Mouse (Mus musculus): Measurements from ENCODE around the gene Scarf1. TPM values are rescaled to one million over a fixed set of nuclear protein-coding genes. Genes with fewer than 3 reads are reported as not detected.
A peak's percentile ranks its signal among the peaks of the same experiment; 100 is the strongest.

Gene Scarf1
- total RNA-seq, 1 experiment from 2014 or later = 12.2 TPM

- ATAC-seq (replicated peaks in 1 of 2; ENCODE audit: insufficient read depth in 1 of 2, low FRiP score in 2 of 2, low TSS enrichment in 1 of 2, low read depth in 1 of 2, poor library complexity in 2 of 2, severe bottlenecking in 2 of 2) = no peak
These were observed 55.6 kb downstream of the Scarf1 start for GRCm38 (mm10) chr11:75568962-75569361.

- no peak for ATAC-seq (replicated peaks in 1 of 2; ENCODE audit: insufficient read depth in 1 of 2, low FRiP score in 2 of 2, low TSS enrichment in 1 of 2, low read depth in 1 of 2, poor library complexity in 2 of 2, severe bottlenecking in 2 of 2)
These were observed 57.2 kb downstream of the Scarf1 start for GRCm38 (mm10) chr11:75570375-75571125.

DNA sequence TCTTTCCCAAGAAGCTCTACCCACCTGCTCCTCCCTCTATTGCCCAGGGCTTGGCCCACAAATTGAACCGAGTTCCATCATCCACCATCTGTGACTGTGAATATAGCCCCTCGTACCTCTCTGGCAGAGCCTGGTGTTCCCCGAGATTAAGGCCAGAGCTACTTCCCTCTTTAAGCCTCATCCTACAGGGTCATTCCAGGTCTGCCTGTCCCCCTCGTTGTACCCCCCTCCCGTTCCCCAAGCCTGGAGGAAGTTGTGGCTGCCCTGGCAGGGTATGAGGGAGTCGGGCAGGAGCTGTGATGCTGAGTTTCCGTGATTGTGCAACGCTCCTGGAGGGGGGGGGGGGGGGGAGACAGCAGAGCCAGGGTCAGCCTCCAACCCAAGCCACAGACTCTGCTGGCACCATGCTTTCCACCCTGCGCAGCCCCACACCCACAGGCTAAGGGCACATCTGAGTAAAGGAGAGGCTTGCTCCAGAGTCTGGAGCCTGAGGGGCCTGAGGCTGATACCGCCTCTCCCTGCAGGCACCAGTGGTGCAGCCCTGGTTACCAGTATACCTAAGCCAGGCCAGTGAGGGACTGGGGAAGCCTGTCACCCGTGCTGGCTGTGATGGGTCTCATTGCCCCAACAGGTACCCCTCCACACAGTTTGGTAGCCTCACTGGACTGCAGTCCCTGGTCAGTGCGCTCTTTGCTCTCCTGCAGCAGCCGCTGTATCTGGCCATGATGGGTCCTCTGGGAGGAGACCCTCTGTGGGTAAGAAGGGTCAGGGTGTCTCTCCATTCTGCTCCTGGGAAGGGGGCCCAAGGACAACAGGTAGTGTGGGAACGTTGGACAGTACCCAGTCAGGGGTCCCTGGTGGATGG lies 58.0 kb downstream of the Scarf1 start:
- ATAC-seq (replicated peaks in 1 of 2; ENCODE audit: insufficient read depth in 1 of 2, low FRiP score in 2 of 2, low TSS enrichment in 1 of 2, low read depth in 1 of 2, poor library complexity in 2 of 2, severe bottlenecking in 2 of 2) = peak; percentile 70

DNA sequence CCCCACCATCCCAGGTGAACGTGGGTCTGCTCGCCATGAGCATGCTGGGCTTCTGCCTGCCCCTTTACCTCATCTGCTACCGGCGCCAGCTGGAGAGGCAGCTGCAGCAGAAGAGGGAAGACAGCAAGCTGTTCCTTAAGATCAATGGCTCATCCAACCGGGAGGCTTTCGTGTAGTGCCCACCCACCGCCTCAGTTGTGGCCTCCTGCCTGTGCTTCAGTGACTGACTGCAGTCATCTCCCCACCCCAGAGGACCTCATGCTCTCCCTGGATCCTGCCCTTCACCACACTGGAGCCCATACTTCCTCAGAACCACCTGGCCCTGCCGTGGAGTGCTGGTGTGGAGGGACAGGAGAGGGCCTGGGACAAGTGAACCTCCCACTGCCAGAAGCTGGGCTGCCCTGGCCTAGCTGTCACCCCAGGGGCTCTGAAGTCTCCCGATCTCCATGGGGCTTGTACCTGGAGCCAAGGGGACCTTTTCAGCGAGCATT lies 59.0 kb downstream of the Scarf1 start:
- no peak for ATAC-seq (replicated peaks in 1 of 2; ENCODE audit: insufficient read depth in 1 of 2, low FRiP score in 2 of 2, low TSS enrichment in 1 of 2, low read depth in 1 of 2, poor library complexity in 2 of 2, severe bottlenecking in 2 of 2)

- ATAC-seq (replicated peaks in 1 of 2; ENCODE audit: insufficient read depth in 1 of 2, low FRiP score in 2 of 2, low TSS enrichment in 1 of 2, low read depth in 1 of 2, poor library complexity in 2 of 2, severe bottlenecking in 2 of 2) = peak; percentile 54 to 59
These were observed 59.7 kb downstream of the Scarf1 start for GRCm38 (mm10) chr11:75572854-75573650.

DNA sequence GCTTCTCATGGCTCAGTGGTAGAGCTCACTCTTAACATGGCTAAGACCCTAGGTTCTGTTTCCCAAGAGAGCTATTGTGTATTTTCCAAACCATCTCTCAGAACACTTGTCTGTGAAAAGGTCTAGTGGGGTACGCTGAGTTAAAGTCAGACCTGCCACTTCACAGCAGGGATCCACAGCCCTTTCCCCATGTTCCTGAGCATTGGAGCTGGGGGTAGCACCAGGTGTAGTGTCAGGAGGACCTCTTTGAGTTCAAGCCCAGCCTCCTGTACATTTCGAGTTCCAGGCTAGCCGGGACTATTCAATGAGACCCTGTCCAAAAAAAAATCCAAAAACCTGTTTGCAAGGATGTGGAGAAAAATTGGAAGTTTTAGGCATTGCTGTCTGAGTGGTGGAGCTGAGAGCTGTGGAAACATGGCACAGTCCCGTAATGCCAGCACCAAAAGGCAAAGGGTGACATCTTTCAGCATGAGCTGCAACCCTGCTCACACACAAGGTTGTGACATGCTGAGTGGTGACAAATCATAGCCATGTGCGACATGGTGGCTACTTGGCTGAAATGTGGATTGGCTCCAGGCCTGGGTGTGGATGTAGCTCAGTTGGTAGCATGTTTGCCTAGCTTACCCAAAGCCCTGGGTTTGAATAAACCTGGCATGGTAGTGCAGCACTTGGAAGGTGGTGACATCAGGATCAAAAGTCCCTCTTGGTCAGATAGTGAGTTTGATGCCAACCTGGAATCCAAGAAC lies 61.2 kb downstream of the Scarf1 start:
- ATAC-seq (replicated peaks in 1 of 2; ENCODE audit: insufficient read depth in 1 of 2, low FRiP score in 2 of 2, low TSS enrichment in 1 of 2, low read depth in 1 of 2, poor library complexity in 2 of 2, severe bottlenecking in 2 of 2) = no peak

DNA sequence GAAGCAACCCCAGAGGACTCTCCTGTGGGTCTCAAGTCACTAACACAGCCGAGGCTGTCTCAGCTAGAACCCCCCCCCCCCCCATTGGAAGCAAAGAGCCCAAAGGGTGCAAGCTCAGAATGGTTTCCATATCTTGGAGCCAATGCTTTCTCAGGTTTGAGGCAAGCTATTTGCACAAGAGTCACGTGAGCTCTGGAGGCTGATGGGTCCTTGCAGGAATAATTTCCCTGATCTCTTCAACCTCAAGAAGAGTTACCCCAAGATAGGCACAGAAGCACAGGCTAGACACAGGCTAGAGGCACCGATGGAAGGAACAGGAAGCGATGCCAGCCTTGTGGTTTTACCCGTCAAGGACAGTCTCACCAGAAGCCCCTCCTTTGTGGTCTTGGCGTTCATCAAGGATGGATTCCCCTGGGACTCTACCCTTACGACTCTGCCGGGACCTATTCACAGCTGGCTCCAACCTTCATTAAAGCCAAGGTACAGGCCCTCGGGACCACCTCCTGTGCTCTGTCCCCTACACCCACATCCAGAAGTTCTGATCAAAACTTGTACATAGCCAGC lies 62.3 kb downstream of the Scarf1 start:
- no peak for ATAC-seq (replicated peaks in 1 of 2; ENCODE audit: insufficient read depth in 1 of 2, low FRiP score in 2 of 2, low TSS enrichment in 1 of 2, low read depth in 1 of 2, poor library complexity in 2 of 2, severe bottlenecking in 2 of 2)

Other genes starting within 250 kb of the Scarf1 start
- 144 and 160 TPM in 2 replicates for gene Rpa1, start 165.2 kb upstream of the Scarf1 start, total RNA-seq (2017)
- gene Smyd4, start 165.1 kb upstream of the Scarf1 start, total RNA-seq (2017) = 13.0 and 22.1 TPM in 2 replicates
- 60.5 and 70.1 TPM in 2 replicates for gene Serpinf1, start 90.8 kb upstream of the Scarf1 start, total RNA-seq (2017)
- not detected in 2 replicates for gene Serpinf2, start 73.9 kb upstream of the Scarf1 start, total RNA-seq (2017)
- gene Wdr81, start 58.8 kb upstream of the Scarf1 start, total RNA-seq (2017) = 4.5 and 6.0 TPM in 2 replicates
- gene Tlcd2, start 51.8 kb upstream of the Scarf1 start, total RNA-seq (2017) = 24.7 and 33.5 TPM in 2 replicates
- 113 and 126 TPM in 2 replicates for gene Prpf8, start 26.7 kb upstream of the Scarf1 start, total RNA-seq (2017)
- gene Rilp, start 3.4 kb upstream of the Scarf1 start, total RNA-seq (2017) = 0.75 TPM in 1 of 2 replicates, not detected in the other
- 8.9 and 17.5 TPM in 2 replicates for gene Slc43a2, start 18.2 kb downstream of the Scarf1 start, total RNA-seq (2017)
- gene Pitpna, start 74.6 kb downstream of the Scarf1 start, total RNA-seq (2017) = 55.5 and 98.3 TPM in 2 replicates
- gene Inpp5k, start 117.4 kb downstream of the Scarf1 start, total RNA-seq (2017) = 54.1 and 59.6 TPM in 2 replicates
- gene Myo1c, start 137.0 kb downstream of the Scarf1 start, total RNA-seq (2017) = 28.3 and 35.9 TPM in 2 replicates
- 50.9 and 61.0 TPM in 2 replicates for gene Crk, start 165.7 kb downstream of the Scarf1 start, total RNA-seq (2017)
- gene Ywhae, start 219.3 kb downstream of the Scarf1 start, total RNA-seq (2017) = 363 and 366 TPM in 2 replicates